Mouse (Mus musculus) hindbrain, embryonic 15.5 days (tissue): ENCODE measurements at regions not wholly inside any gene's neighbourhood (a gene's known extent, or its start where the extent isn't known, plus 50 kb on each side); places are given as distances from the start of the nearest gene placed in this dataset.
A peak's percentile ranks its signal among the peaks of the same experiment; 100 is the strongest.

ENCODE experiments used
- ATAC-seq: fragments of 200-750 bp; cut with Nextera tagmentation; 2 replicates; pipeline ENCODE4 v1.8.0; 2017; ENCODE audit warnings: low read depth, moderate number of reproducible peaks, moderate TSS enrichment; ENCODE audit not compliant: low FRiP score
- H3K27ac ChIP-seq: fragments of 300-500 bp; sonication (generic); replicated peaks from 2 replicates; pipeline ENCODE4 v1.5.1; 2015; ENCODE audit warnings: mild to moderate bottlenecking, inconsistent platforms
- H3K27me3 ChIP-seq: fragments of 300-500 bp; sonication (generic); 2 replicates; pipeline ENCODE4 v1.6.1; 2015; ENCODE audit warnings: control low read depth, inconsistent platforms
- H3K36me3 ChIP-seq: fragments of 300-500 bp; sonication (generic); 2 replicates; pipeline ENCODE4 v1.6.1; 2015; ENCODE audit warnings: control low read depth, inconsistent platforms
- H3K4me1 ChIP-seq: fragments of 300-500 bp; sonication (generic); replicated peaks from 2 replicates; pipeline ENCODE4 v1.6.1; 2015; ENCODE audit warnings: control low read depth, inconsistent platforms
- H3K4me2 ChIP-seq: fragments of 300-500 bp; sonication (generic); 2 replicates; pipeline ENCODE4 v1.6.1; 2015; ENCODE audit warnings: moderate library complexity, mild to moderate bottlenecking, inconsistent platforms
- H3K4me3 ChIP-seq: fragments of 300-500 bp; sonication (generic); 2 replicates; pipeline ENCODE4 v1.5.1; 2015; ENCODE audit warnings: mild to moderate bottlenecking, inconsistent platforms
- H3K9ac ChIP-seq: fragments of 300-500 bp; sonication (generic); 2 replicates; pipeline ENCODE4 v1.6.1; 2015; ENCODE audit warnings: inconsistent platforms
- H3K9me3 ChIP-seq: fragments of 300-500 bp; sonication (generic); 2 replicates; pipeline ENCODE4 v1.6.1; 2016; ENCODE audit warnings: control low read depth, inconsistent platforms
- WGBS: fragments of 180-500 bp; shearing (Covaris S2); methylation state at CpG from one replicate; pipeline ENCODE4 v1.1.7; 2015; 5-methylcytosine and 5-hydroxymethylcytosine counted together

DNA sequence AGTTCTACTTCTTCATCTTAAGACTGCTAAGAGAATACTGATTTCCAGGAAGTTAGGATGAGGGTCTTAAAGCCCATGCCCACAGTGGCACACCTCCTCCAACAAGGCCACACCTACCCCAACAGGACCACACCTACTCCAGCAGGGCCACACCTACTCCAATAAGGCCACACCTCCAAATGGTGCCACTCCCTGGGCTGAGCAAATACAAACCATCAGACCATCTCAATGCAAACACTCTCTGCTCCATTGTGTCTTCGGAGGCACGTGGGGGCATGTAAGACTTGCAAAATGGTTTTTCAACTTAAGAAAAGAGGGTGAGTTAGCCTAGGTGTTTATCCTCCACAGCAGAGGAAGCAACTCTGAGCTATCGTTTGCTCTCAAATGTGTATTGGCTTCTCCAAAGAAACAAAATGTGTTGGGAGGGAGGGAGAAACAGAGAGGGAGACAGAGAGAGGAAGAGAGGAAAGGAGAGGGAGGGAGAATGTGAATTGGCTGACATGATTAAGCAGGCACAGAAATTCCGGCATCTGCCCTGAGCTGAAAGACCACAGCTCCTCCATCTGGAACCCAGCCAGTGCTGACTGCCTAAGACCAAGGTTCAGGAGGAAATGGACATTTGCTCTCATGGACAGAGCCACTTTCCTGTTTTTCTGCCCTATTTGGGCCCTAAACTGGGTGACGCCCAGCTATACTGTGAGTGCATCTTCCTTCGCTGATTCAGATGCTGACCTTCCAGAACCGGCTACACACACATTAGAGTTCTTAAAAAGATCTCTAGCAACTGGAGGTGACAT is 356.2 kb downstream of the Ice1 start:
- ATAC-seq: no peak; the same call in 1 of the 2 replicates
- no peaks in the 10 kb centered on the region for H3K27me3 ChIP-seq
- no peaks in the 10 kb centered on the region for H3K9me3 ChIP-seq
- H3K9ac ChIP-seq: no peak overlapping the region
- no peak overlapping the region for H3K27ac ChIP-seq
- H3K36me3 ChIP-seq: no peaks in the 10 kb centered on the region
- peaks cover 17% of the 10 kb centered on the region for H3K4me1 ChIP-seq
- 78% methylated on average over 7 of the region's 7 CpGs for WGBS
- H3K4me2 ChIP-seq: no peak overlapping the region
- no peak overlapping the region for H3K4me3 ChIP-seq

DNA sequence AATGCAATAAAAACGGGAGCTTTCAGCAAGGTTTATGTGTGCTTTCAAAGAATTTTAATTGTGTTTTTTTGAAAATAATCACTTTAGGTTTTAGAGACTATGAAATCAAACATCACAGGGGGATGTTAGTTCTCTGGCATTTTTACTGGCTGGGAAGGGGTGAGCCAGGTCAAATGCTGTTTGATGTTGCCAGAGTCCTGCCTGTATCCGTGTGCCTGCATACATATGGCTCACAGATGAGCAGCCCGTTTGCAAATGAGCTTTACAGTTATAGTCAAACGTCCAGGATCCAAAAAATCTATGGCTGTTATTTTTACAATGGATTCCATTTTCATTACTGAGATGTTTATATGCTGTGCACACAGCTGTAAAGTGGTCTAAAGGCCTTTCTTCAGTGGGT is 354.7 kb downstream of the Ice1 start:
- ATAC-seq: no peak
- H3K36me3 ChIP-seq: no peaks in the 10 kb centered on the region
- H3K4me2 ChIP-seq: no peak overlapping the region
- H3K9me3 ChIP-seq: no peaks in the 10 kb centered on the region
- H3K9ac ChIP-seq: no peak overlapping the region
- no peak overlapping the region for H3K4me3 ChIP-seq
- H3K27me3 ChIP-seq: no peaks in the 10 kb centered on the region
- WGBS: 28% methylated on average over 4 of the region's 4 CpGs
- no peak overlapping the region for H3K27ac ChIP-seq
- H3K4me1 ChIP-seq: peaks cover 16% of the 10 kb centered on the region

DNA sequence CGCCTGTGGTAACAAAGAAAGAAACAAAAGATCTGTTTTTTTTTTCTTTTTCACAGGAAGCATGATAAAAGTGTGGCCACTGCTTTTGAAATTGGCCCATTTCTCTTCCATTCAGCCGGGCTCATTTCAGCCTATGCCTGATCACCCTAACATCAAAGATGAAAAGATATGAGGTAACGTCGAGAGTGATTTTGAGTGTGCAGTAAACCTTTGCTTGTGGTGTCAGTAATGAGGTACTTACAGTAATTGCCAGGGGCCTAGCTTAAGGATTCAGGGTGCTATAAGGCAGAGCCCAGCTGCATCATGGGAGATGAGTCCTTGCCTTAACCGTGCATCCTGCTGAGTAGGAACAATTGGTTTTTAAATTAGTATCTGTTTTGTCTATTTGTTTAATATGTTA is 354.2 kb downstream of the Ice1 start:
- Histone ChIP-seq H3K4me2 (no peak overlapping the region), H3K36me3 (no peaks in the 10 kb centered on the region), H3K4me1 (peaks cover 11% of the 10 kb centered on the region), H3K9me3 (no peaks in the 10 kb centered on the region), H3K4me3 (no peak overlapping the region), H3K27ac (no peak overlapping the region), H3K9ac (no peak overlapping the region), H3K27me3 (no peaks in the 10 kb centered on the region)
- WGBS: 19% methylated on average over 5 of the region's 5 CpGs
- no peak for ATAC-seq

DNA sequence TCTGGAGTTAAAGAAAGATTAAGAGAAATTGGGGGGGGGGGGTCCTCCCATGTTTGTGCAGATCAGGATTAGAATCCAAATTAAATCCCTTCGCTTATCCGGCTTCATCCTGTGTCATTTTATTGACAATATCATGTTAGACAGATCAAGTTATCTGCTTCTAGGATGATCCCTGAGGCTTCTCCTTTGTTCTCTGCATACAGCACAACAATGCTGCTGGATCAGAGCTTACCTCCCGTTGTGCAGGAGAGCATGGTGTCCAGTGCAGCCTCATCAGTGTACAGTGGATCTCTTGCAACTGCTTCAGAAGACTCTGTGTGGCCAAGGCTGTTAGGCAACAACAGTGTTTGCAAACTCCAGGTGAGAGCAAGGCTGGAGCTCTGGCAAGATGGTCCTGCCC is 344.7 kb downstream of the Ice1 start:
- H3K9ac ChIP-seq: no peak overlapping the region
- 52% methylated on average over 3 of the region's 3 CpGs for WGBS
- no peak for ATAC-seq

DNA sequence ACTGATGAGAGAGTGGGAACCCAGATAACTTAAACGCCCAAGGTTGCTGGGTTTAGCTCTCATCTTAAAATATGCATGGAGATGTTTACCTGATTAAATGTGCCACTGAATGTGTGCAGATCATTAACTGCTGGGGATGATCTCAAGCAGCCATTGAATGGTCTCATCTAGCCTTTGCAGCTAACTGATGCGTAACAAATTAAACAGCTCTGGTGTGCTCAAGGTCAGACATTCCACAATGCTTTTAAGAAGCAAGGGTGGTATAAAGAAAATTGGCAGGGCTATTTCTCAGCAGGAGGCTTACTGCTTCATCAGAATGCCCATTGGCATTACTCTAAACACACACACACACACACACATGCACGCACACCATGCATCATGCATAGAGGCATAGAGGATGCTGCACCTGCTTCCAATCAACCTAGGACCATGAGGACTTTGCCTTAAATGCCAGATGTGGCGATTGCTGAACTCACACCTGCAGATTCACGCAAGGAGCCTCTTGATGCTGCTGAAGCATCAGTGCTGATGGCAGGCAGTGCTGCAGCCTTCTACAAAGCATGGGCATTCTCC is 333.4 kb downstream of the Ice1 start:
- H3K27ac ChIP-seq: no peak overlapping the region
- no peaks in the 10 kb centered on the region for H3K27me3 ChIP-seq
- no peaks in the 10 kb centered on the region for H3K4me1 ChIP-seq
- H3K9me3 ChIP-seq: no peaks in the 10 kb centered on the region
- H3K9ac ChIP-seq: no peak overlapping the region
- no peak for ATAC-seq
- no peaks in the 10 kb centered on the region for H3K36me3 ChIP-seq
- WGBS: 51% methylated on average over 5 of the region's 5 CpGs
- no peak overlapping the region for H3K4me3 ChIP-seq
- H3K4me2 ChIP-seq: no peak overlapping the region

More for the DNA sequence above, 344.7 kb downstream of the Ice1 start:
- H3K36me3 ChIP-seq: no peaks in the 10 kb centered on the region
- H3K4me2 ChIP-seq: no peak overlapping the region
- no peaks in the 10 kb centered on the region for H3K4me1 ChIP-seq
- H3K4me3 ChIP-seq: no peak overlapping the region
- H3K27me3 ChIP-seq: no peaks in the 10 kb centered on the region
- no peak overlapping the region for H3K27ac ChIP-seq
- H3K9me3 ChIP-seq: no peaks in the 10 kb centered on the region

DNA sequence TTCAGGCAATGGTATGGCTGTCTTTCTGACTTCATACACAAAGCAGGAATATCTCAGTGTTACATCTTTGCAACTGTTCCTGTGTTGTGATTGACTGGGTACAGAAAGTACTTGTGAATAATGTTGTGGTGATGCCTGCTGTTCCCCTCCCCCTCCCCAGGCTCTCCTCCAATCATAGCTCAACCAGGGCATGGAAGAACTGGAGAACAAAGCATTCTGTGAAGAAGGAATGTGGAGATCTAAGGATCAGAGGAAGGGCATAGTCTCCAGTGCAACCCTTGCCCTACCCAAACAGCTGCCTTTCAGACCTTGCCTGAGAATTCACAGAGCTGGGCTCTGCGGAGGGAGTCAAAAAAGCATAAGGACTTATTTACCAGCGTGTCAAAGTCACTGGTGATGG is 326.9 kb downstream of the Ice1 start:
- H3K9ac ChIP-seq: no peak overlapping the region
- no peaks in the 10 kb centered on the region for H3K36me3 ChIP-seq
- peaks cover 15% of the 10 kb centered on the region for H3K4me1 ChIP-seq
- H3K4me2 ChIP-seq: no peak overlapping the region
- no peaks in the 10 kb centered on the region for H3K27me3 ChIP-seq
- no peak for ATAC-seq
- WGBS: 12% methylated on average over 2 of the region's 2 CpGs
- H3K27ac ChIP-seq: no peak overlapping the region
- no peaks in the 10 kb centered on the region for H3K9me3 ChIP-seq
- H3K4me3 ChIP-seq: no peak overlapping the region

DNA sequence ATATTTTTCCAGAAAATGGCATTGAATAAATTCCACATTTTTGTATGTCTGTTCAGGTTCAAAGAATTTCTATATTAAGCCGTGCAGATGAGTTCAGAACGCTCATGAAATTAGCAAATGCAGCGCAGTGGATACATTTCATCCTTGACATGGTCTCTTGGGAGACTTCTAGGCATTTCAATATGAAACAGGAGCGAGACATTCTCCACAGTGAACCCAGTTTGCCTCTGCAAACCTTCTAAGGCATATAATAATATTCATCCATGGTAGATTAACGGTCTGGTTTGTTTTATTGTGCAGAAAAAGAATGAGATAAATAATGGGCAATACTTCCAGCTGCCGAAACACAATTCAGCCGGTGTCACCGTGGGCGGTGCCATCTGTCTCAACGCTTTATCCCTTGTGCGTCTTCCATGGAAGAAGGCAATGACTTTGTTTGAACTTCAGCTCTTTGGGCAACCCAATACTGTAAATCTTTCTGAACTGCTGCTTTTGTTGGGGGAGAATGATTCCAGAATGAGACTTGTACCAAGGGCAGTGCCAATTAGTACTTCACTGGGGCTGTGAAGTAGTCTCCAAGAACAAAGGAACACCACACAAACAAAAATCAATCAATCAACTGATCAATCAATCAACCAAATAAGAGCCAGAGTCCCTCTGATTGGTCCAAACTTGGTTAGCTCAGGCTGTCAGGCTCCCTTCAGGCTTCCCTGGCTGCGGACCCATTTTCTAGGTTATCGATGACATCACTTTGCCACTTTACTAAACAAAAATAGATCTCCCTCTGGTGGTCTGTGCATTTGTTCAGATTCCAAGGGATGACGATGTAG is 326.0 kb downstream of the Ice1 start:
- H3K27me3 ChIP-seq: no peaks in the 10 kb centered on the region
- WGBS: 29% methylated on average over 14 of the region's 14 CpGs
- 0 out of 2 replicates have a peak, but pooled peaks have one; percentile 37 for ATAC-seq
- 0 out of 2 replicates have a peak overlapping the region, but pooled peaks have one; percentile 14 for H3K27ac ChIP-seq
- no peak overlapping the region for H3K4me3 ChIP-seq
- H3K4me2 ChIP-seq: peak overlapping the region; percentile 14; the same call in 1 of the 2 replicates
- no peaks in the 10 kb centered on the region for H3K36me3 ChIP-seq
- H3K9ac ChIP-seq: no peak overlapping the region
- no peaks in the 10 kb centered on the region for H3K9me3 ChIP-seq
- H3K4me1 ChIP-seq: peaks cover 15% of the 10 kb centered on the region

DNA sequence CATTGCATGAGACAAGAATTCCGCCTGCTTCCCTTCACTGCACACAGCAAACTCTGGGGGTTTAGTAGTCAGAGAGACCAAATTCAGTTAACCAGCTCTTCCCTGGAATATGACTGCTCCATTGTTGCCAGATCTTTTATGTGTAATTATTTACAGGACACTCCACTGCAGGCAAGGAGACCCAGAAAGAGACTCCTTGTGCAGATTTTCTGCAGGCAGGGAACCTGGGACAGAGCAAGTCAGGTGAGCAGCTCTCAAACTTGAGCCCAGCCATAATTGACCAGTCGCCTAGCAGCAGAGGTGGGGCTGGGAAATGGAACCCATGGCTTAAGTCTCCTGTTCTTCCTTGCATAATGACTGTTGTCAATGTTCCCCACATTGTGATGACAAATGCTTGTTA is 324.2 kb downstream of the Ice1 start:
- no peak for ATAC-seq
- WGBS: 63% methylated on average over 2 of the region's 2 CpGs
- Histone ChIP-seq H3K9ac (no peak overlapping the region), H3K4me3 (no peak overlapping the region), H3K9me3 (no peaks in the 10 kb centered on the region), H3K27me3 (no peaks in the 10 kb centered on the region), H3K4me2 (no peak overlapping the region), H3K4me1 (peaks cover 15% of the 10 kb centered on the region), H3K36me3 (no peaks in the 10 kb centered on the region), H3K27ac (no peak overlapping the region)

DNA sequence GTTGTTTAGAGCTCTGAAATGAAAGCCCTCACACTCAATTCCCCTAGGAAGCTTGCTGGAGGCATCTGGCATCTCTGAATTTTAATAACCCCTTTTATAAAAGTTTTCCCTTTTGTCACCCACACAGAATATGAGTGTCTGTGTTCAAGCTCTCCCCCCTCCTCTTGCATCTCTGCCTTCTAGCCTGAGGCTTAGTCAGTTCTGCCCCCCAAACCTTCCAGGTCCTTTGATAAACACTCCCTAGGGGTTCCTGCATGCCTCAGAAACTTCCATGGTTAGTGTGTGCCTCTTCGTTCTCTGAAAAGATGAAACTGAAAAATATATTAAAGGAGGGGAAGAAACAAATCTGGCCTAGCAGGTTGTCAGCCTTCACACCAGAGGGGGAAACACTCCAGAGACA is 313.9 kb downstream of the Ice1 start:
- no peak overlapping the region for H3K9ac ChIP-seq
- no peaks in the 10 kb centered on the region for H3K27me3 ChIP-seq
- H3K4me3 ChIP-seq: no peak overlapping the region
- no peak overlapping the region for H3K27ac ChIP-seq
- no peak for ATAC-seq
- 26% methylated on average over 1 of the region's 1 CpGs for WGBS
- H3K36me3 ChIP-seq: no peaks in the 10 kb centered on the region
- no peaks in the 10 kb centered on the region for H3K4me1 ChIP-seq
- H3K4me2 ChIP-seq: no peak overlapping the region
- no peaks in the 10 kb centered on the region for H3K9me3 ChIP-seq

DNA sequence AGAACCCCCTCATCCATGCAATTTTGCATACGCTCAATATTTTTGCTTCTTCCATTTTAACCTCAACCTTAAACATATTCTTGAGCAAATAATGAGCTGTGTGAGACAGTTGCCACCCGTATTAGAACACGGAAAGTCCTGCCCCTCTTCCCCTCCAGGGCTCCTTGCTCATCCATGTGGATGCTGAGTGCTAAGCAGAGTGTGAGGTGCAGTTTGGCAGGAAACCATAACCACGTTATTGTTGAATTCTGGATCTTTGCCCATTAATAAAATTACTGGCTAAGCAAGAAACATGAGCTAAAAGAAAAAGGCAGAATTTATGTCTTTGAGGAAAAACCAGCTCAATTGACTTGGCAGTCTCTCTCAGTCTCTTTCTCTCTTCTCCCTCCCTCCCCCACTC is 301.4 kb downstream of the Ice1 start:
- no peak overlapping the region for H3K4me2 ChIP-seq
- no peak for ATAC-seq
- no peaks in the 10 kb centered on the region for H3K36me3 ChIP-seq
- H3K27me3 ChIP-seq: no peaks in the 10 kb centered on the region
- no peak overlapping the region for H3K4me3 ChIP-seq
- WGBS: 49% methylated on average over 4 of the region's 4 CpGs
- H3K4me1 ChIP-seq: peaks cover 5% of the 10 kb centered on the region; the same call in 1 of the 2 replicates
- no peaks in the 10 kb centered on the region for H3K9me3 ChIP-seq
- H3K9ac ChIP-seq: no peak overlapping the region
- no peak overlapping the region for H3K27ac ChIP-seq

DNA sequence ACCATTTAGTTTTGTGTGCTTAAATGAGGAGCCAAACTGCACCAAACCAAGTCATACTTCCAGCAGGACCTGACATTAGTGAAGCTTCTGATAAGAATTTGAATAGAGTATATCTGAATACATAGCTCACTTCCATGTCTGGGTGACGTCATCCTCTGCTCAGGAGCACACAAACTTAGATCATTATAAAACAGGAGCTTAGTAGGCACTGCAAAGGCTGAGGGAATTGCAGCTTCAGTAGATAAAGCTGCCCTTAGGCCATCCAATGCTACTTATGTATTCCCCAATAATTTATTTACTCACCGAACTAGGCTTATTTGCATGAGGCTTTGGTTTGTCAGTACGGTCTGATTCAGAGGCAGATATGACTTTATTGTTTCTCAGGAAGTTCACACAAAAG is 297.0 kb downstream of the Ice1 start:
- no peak for ATAC-seq

DNA sequence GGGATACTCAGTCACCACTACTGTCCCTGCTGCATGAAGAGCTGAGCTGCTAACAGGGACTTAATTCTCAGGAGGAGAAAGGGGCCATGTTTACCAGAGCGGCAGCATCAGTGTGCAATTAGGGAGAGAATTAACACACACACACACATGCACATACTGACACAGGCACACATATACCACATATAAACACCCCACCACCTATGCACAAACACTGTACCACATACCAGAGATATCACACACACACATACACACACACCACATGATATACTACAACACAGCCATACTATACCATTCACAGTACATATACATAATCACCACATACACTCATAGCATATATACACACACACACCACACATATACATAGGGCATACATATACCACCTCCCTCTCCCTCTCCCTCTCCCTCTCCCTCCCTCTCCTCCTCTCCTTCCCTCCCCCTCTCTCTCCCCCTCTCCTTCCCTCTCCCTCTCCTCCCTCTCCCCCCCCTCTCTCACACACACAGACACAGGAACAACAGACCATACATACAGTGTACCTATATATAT is 294.2 kb downstream of the Ice1 start:
- Histone ChIP-seq H3K36me3 (no peaks in the 10 kb centered on the region), H3K27ac (no peak overlapping the region), H3K4me3 (no peak overlapping the region), H3K9me3 (no peaks in the 10 kb centered on the region), H3K9ac (no peak overlapping the region), H3K4me2 (no peak overlapping the region), H3K4me1 (0 out of 2 replicates have a peak, but pooled peaks cover 8% of the 10 kb centered on the region), H3K27me3 (no peaks in the 10 kb centered on the region)
- ATAC-seq: peak; percentile 49; the same call in 1 of the 2 replicates
- 59% methylated on average over 1 of the region's 1 CpGs for WGBS

More for the DNA sequence above, 297.0 kb downstream of the Ice1 start:
- Histone ChIP-seq H3K9ac (no peak overlapping the region), H3K4me2 (no peak overlapping the region), H3K4me3 (no peak overlapping the region), H3K27ac (no peak overlapping the region), H3K27me3 (no peaks in the 10 kb centered on the region), H3K4me1 (0 out of 2 replicates have a peak, but pooled peaks cover 8% of the 10 kb centered on the region), H3K36me3 (no peaks in the 10 kb centered on the region), H3K9me3 (no peaks in the 10 kb centered on the region)
- 38% methylated on average over 3 of the region's 3 CpGs for WGBS
